Mouse (Mus musculus): ENCODE data around the gene Dnajb1. TPM values are rescaled to one million over a fixed set of nuclear protein-coding genes. Genes with fewer than 3 reads are reported as not detected.
"Not testable (repeated sequence)": the region's sequence is repeated elsewhere in the genome, so short reads cannot be mapped to it uniquely, and the experiment has no call there.

The Dnajb1 gene
- total RNA-seq (2015) (45.5 and 47.6 TPM in 2 replicates), total RNA-seq (2017) (26.2 and 28.0 TPM in 2 replicates)

DNA sequence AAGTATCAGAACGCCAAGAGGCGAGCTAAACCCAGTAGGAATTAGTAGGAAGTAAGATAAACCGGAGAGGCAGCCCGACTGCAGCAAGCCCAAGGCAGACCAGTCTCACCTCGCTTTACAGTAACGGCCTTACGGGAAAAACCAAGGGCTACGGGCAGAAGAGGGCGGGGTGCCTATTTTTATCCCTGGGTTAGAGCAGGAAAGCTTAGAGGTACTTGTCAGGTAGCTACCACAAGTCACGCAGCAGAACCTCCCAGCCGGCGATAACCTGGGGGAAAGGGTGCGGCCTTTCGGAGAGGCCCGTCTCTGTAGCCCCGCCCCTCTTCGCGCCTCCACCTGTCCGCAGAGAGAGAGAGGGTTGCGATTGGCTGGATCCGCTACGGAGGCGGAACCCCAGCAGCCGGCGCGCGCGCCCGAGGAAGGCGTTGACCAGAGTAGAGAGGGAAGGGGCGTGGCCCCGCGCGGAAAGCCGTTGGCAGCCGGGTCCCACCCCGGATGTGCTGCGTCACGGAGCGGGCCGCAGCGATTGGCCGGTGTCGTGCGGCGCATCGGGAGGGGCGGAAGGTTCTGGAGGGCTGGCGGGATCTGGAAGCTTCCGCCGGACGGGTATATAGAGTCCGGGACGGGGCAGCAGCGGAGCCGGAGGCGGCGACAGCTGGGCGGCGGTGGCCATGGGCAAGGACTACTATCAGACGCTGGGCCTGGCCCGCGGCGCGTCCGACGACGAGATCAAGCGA, at the start of gene Dnajb1, which contains the start of gene Tecr:
TSS of gene Dnajb1 (plus strand) at position 533 of the 737 bp plus-strand sequence.
TSS of gene Tecr (minus strand) at position 311 of the 737 bp plus-strand sequence.
- peak; percentile 83 for ATAC-seq (replicated peaks; ENCODE audit: poor library complexity)

DNA sequence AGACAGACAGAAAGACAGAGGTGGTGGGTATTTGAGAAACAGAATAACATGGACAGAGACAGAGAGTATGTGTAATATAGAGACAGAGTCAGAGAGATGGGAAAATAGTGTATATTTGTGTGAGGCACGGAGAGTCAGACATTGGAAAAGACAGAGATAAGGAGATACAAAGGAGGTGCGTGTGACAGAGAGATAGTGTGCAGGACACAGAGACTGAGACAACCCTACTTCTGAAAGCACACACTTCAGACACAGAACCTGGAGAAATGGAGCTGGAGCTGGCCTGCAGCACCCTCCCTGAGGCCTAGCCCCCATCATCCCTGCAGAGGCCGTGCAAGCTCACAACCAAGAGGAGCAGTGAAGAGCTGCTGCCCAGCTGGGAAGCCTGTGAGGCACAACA, 45.3 kb upstream of the Dnajb1 start:
- peak; percentile 14 for ATAC-seq (replicated peaks; ENCODE audit: poor library complexity)

- no peak for ATAC-seq (replicated peaks; ENCODE audit: poor library complexity)
Observed at GRCm38 (mm10) chr8:83563246-83563645, 44.7 kb upstream of the Dnajb1 start.

GRCm38 (mm10) chr8:83565731-83566375, 42.1 kb upstream of the Dnajb1 start:
- peak; percentile 58 for ATAC-seq (replicated peaks; ENCODE audit: poor library complexity)

GRCm38 (mm10) chr8:83566469-83567395, 41.3 kb upstream of the Dnajb1 start, which contains the start of gene Ndufb7:
Gene Ndufb7, plus strand, starts transcription at chr8:83566671.
- peak; percentile 89 for ATAC-seq (replicated peaks; ENCODE audit: poor library complexity)

DNA sequence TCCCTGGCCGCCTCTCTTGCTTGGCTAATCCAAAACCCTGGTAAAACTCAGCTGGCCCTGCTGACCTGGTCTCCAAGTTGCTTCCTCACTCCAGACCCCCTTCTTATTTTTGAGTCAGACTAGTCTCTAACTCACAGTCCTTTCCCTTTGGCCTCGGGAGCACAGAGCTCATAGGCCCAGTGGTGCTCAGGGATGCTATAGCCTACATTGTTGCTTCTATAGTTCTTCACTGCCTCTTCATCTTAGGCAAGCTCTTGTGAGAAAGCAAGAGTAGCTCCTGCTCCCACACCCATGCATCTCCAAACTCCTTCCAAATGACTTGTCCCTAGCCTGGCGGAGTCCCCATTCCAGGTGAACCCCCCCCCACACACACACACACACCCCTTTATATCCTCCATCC, 40.3 kb upstream of the Dnajb1 start:
- ATAC-seq (replicated peaks; ENCODE audit: poor library complexity) = no peak

DNA sequence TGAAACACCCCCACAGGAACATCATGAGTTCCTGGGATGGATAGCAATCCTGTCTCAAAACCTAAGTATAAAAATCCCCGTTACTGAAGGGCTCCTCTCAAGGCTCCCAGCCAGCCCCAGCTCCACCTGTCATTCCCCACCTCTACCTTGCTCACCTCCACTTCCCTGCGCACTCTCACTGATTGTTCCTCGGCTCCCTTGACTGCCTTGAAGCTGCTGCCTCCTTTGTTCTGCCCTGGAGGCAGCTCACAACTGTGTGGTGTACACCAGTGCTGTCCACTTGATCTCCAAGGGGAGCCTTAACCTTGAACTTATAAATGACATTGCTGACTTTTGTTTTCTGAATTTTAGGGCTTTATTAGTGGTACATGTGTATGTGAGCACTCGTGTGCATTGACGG, 39.9 kb upstream of the Dnajb1 start:
- no peak for ATAC-seq (replicated peaks; ENCODE audit: poor library complexity)

DNA sequence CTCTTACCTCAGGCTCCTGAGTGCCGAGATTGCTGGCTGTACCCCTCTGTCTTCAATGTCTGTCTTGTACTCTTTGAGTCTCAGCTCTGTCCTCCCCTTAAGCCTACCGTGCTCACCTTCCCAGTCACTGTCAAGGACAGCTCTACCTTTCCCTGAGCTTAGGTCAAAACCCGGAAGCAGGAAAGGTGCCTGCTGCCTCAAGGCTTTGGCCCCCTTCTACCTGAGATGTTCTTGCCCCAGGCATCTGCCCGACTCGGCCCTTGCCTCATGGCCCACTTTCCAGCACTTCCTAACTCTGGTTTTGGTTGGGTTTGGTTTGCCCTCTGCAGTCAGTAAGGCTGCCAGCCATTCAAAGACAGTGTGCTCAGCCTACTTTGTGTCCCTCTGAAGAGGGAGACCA, 39.2 kb upstream of the Dnajb1 start:
- no peak for ATAC-seq (replicated peaks; ENCODE audit: poor library complexity)

DNA sequence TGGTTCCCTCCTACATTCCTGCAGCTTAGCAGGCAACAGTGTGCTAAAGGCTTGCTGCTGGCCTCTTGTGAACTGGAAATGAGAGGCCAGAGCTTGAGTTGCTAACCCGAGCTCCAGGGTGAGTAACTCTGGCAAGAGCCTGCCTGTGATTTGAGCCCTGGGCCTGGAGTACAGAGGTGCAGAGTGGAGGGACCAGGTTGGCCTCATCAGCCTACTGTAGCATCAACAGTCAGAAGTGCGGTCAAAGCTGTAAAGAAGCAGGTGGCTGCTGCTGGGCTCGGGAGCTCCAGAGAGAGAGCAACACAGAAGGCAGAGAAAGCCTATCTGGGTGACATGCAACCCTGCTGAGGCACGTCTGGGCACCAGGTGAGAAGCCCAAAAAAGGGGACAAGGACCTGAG, 38.8 kb upstream of the Dnajb1 start:
- no peak for ATAC-seq (replicated peaks; ENCODE audit: poor library complexity)

DNA sequence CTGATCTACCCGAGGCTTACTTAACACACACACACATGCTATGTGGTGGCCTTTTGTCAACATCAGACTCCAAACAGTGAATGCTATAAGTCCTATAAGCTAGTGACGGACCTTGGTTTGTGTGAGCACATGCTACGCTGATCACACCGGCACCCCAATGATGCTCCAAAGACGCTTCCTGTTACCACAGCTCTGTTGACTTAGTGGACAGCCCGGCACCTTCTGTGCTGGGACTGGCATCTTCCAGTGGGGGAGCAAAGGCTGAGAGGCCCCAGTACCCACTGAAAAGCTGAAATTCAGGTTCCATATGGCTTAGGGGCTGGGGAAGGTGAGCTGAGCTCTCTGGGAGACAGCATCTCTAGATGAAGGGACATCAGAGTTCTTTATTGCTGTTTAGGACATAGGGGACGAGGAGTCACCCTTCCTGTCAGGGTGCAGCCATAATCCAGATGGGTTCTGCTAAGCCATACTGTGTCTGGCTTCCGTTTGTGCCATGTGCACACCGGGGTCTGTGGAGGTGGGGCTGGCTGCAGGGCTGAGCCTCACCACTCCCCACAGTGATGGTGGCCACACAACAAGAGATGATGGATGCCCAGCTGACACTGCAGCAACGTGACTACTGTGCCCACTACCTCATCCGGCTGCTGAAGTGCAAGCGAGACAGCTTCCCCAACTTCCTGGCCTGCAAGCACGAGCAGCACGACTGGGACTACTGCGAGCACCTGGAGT, 37.6 kb upstream of the Dnajb1 start:
- no peak for ATAC-seq (replicated peaks; ENCODE audit: poor library complexity)

DNA sequence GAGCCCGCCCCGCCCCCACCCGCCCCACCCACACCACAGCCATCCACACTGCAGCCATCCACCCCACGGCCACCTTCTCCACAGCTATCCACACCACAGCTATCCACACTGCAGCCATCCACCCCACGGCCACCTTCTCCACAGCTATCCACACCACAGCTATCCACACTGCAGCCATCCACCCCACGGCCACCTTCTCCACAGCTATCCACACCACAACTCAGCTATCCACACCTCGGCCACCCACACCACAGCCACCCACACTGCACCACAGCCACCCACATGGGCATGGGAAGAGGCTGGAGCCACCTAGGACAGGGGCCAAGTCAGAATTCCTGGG, 37.0 kb upstream of the Dnajb1 start:
- not testable (repeated sequence) for ATAC-seq (replicated peaks; ENCODE audit: poor library complexity)

GRCm38 (mm10) chr8:83571791-83572190, 36.2 kb upstream of the Dnajb1 start:
- no peak for ATAC-seq (replicated peaks; ENCODE audit: poor library complexity)

- peak; percentile 52 for ATAC-seq (replicated peaks; ENCODE audit: poor library complexity)
Observed at GRCm38 (mm10) chr8:83572246-83572812, 35.7 kb upstream of the Dnajb1 start.

- ATAC-seq (replicated peaks; ENCODE audit: poor library complexity) = peak; percentile 74
Observed at GRCm38 (mm10) chr8:83573140-83573875, 34.7 kb upstream of the Dnajb1 start.

DNA sequence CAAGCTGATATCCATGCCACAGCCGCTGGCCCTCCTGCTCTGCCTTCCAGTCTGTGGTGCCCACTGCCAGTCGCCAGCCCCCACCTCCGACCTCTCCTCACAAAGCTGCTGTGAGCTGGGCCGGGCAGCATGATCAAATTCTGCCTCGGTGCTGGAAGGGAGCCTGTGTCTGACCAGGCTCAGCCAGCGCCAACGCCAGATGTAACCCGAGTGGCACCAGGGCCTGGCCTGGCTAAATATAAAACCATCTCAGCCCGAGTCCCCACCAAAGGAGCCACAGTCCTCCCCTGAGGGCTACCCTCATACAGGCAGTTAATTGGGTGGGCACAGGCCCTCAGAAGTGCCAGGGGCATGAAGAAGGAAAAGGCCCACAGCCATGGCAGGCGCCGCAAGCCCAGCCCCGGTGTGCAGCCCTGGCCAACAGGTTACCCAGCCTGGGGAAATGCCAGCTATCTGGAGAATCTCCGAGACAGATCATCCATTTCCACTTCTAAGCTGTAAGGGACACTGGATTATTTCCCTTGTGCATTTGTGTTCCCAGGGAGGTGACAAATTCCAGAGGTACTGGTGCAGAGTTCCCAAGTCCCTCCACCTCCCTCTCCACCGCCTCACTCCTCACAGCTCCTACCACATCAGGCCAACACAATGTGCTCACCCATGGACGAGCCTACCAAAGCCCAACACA, 33.2 kb upstream of the Dnajb1 start:
- ATAC-seq (replicated peaks; ENCODE audit: poor library complexity) = no peak

- ATAC-seq (replicated peaks; ENCODE audit: poor library complexity) = no peak
Observed at GRCm38 (mm10) chr8:83575561-83576515, 32.2 kb upstream of the Dnajb1 start.

DNA sequence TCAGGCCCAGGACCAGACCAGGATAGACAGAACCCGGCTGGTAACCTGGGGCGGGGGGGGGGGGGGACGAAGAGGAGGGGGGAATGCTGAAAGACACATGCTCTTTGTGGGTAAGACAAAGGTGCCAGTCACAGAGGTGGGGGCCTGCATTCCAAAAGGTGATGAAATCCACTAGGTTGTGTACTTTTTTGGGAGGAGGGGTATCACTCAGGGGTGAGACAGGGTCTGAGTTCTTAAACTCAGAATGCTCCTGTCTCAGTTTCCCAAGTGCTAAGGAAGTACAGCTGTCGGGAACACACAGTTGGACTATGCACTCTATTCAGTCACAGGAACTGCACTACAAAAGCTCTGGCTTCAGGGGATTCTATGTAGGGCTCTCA, 31.5 kb upstream of the Dnajb1 start:
- no peak for ATAC-seq (replicated peaks; ENCODE audit: poor library complexity)

GRCm38 (mm10) chr8:83576921-83577320, 31.1 kb upstream of the Dnajb1 start:
- ATAC-seq (replicated peaks; ENCODE audit: poor library complexity) = no peak

Measured in megakaryocyte progenitor cell, adult 5-6 weeks (primary cell).